Mouse (Mus musculus) heart, embryonic 11.5 days (tissue): ENCODE data around the gene Gm49369. TPM values are rescaled to one million over a fixed set of nuclear protein-coding genes. Genes with fewer than 3 reads are reported as not detected.
"Not testable (repeated sequence)": the region's sequence is repeated elsewhere in the genome, so short reads cannot be mapped to it uniquely, and the experiment has no call there.

Experiments used
- ATAC-seq: fragments of 200-750 bp; cut with Nextera tagmentation; replicated peaks from 2 replicates; pipeline ENCODE4 v1.8.0; 2017; ENCODE audit warnings: moderate library complexity; ENCODE audit not compliant: insufficient number of reproducible peaks, low FRiP score, low TSS enrichment
- H3K27ac ChIP-seq: fragments of 300-500 bp; sonication (generic); 2 replicates; pipeline ENCODE4 v1.5.1; 2014; ENCODE audit warnings: mild to moderate bottlenecking, low read depth, low read length
- H3K27me3 ChIP-seq: fragments of 300-500 bp; sonication (generic); 2 replicates; pipeline ENCODE4 v1.6.1; 2014; ENCODE audit warnings: mild to moderate bottlenecking, low read length, mixed read lengths; ENCODE audit not compliant: control insufficient read depth, insufficient read depth
- H3K36me3 ChIP-seq: fragments of 300-500 bp; sonication (generic); 2 replicates; pipeline ENCODE4 v1.6.1; 2014; ENCODE audit warnings: mild to moderate bottlenecking, low read length, moderate library complexity, mixed read lengths; ENCODE audit not compliant: control insufficient read depth, insufficient read depth
- H3K4me1 ChIP-seq: fragments of 300-500 bp; sonication (generic); 2 replicates; pipeline ENCODE4 v1.6.1; 2014; ENCODE audit warnings: low read length; ENCODE audit not compliant: control insufficient read depth, insufficient read depth
- H3K4me2 ChIP-seq: fragments of 300-500 bp; sonication (generic); 2 replicates; pipeline ENCODE4 v1.6.1; 2014; ENCODE audit warnings: mild to moderate bottlenecking, moderate library complexity
- H3K4me3 ChIP-seq: fragments of 300-500 bp; sonication (generic); 2 replicates; pipeline ENCODE4 v1.5.1; 2014; ENCODE audit warnings: low read depth, low read length
- H3K9ac ChIP-seq: fragments of 300-500 bp; sonication (generic); 2 replicates; pipeline ENCODE4 v1.6.1; 2014; ENCODE audit warnings: mild to moderate bottlenecking, low read depth, low read length, moderate library complexity
- H3K9me3 ChIP-seq: fragments of 300-500 bp; sonication (generic); replicated peaks from 2 replicates; pipeline ENCODE4 v1.6.1; 2016; ENCODE audit warnings: low read length; ENCODE audit not compliant: control insufficient read depth
- WGBS: fragments of 180-500 bp; shearing (Covaris S2); extraction: QIAGEN DNeasy Blood & Tissue Kit; methylation state at CpG from one replicate; pipeline ENCODE4 v1.1.7; 2014; ENCODE audit not compliant: insufficient replicate concordance; 5-methylcytosine and 5-hydroxymethylcytosine counted together
- polyA plus RNA-seq: library from polyadenylated mRNA; unstranded; fragments of >200 nt; fragmentation: Nextera tagmentation; extraction: Ambion mirVana; gene quantifications from 2 replicates; pipeline ENCODE4 v1.2.1, GENCODE M21; 2014

Gm49369 gene
- polyA plus RNA-seq, 1 experiment from 2014 or later = not detected

GRCm38 (mm10) chr7:142416225-142416624 lies 33.8 kb upstream of the Gm49369 start:
- H3K27ac ChIP-seq = no peak overlapping the region
- no peak overlapping the region for H3K9ac ChIP-seq
- no peaks in the 10 kb centered on the region for H3K36me3 ChIP-seq
- ATAC-seq = no peak
- no peak overlapping the region for H3K4me3 ChIP-seq
- no peaks in the 10 kb centered on the region for H3K27me3 ChIP-seq
- H3K4me2 ChIP-seq = no peak overlapping the region
- no peaks in the 10 kb centered on the region for H3K9me3 ChIP-seq
- H3K4me1 ChIP-seq = no peaks in the 10 kb centered on the region
- 59% methylated on average over 3 of the region's 3 CpGs for WGBS

- H3K27ac ChIP-seq = no peak overlapping the region
- no peaks in the 10 kb centered on the region for H3K27me3 ChIP-seq
- H3K9ac ChIP-seq = no peak overlapping the region
- H3K9me3 ChIP-seq = no peaks in the 10 kb centered on the region
- no peak overlapping the region for H3K4me3 ChIP-seq
- H3K4me2 ChIP-seq = no peak overlapping the region
- no peaks in the 10 kb centered on the region for H3K36me3 ChIP-seq
- 57% methylated on average over 4 of the region's 4 CpGs for WGBS
- no peaks in the 10 kb centered on the region for H3K4me1 ChIP-seq
- no peak for ATAC-seq
Observed at GRCm38 (mm10) chr7:142415314-142415713, 32.8 kb upstream of the Gm49369 start.

GRCm38 (mm10) chr7:142413285-142413684 lies 30.8 kb upstream of the Gm49369 start:
- no peak overlapping the region for H3K4me3 ChIP-seq
- H3K9ac ChIP-seq = no peak overlapping the region
- 67% methylated on average over 6 of the region's 6 CpGs for WGBS
- H3K36me3 ChIP-seq = no peaks in the 10 kb centered on the region
- H3K9me3 ChIP-seq = no peaks in the 10 kb centered on the region
- H3K4me1 ChIP-seq = no peaks in the 10 kb centered on the region
- H3K4me2 ChIP-seq = no peak overlapping the region
- no peak for ATAC-seq
- no peaks in the 10 kb centered on the region for H3K27me3 ChIP-seq
- H3K27ac ChIP-seq = no peak overlapping the region

- no peaks in the 10 kb centered on the region for H3K4me1 ChIP-seq
- H3K9ac ChIP-seq = no peak overlapping the region
- H3K4me2 ChIP-seq = no peak overlapping the region
- no peaks in the 10 kb centered on the region for H3K9me3 ChIP-seq
- no peak for ATAC-seq
- H3K4me3 ChIP-seq = no peak overlapping the region
- no peaks in the 10 kb centered on the region for H3K27me3 ChIP-seq
- no peaks in the 10 kb centered on the region for H3K36me3 ChIP-seq
- H3K27ac ChIP-seq = no peak overlapping the region
- 74% methylated on average over 3 of the region's 3 CpGs for WGBS
Observed at GRCm38 (mm10) chr7:142409603-142410002, 27.1 kb upstream of the Gm49369 start.

GRCm38 (mm10) chr7:142408686-142409085 lies 26.2 kb upstream of the Gm49369 start:
- H3K36me3 ChIP-seq = no peaks in the 10 kb centered on the region
- no peak overlapping the region for H3K4me2 ChIP-seq
- no peak for ATAC-seq
- WGBS = 91% methylated on average over 8 of the region's 8 CpGs
- no peak overlapping the region for H3K4me3 ChIP-seq
- H3K27me3 ChIP-seq = no peaks in the 10 kb centered on the region
- H3K27ac ChIP-seq = no peak overlapping the region
- no peaks in the 10 kb centered on the region for H3K4me1 ChIP-seq
- no peak overlapping the region for H3K9ac ChIP-seq
- H3K9me3 ChIP-seq = no peaks in the 10 kb centered on the region

- H3K9ac ChIP-seq = no peak overlapping the region
- H3K4me2 ChIP-seq = no peak overlapping the region
- no peak for ATAC-seq
- H3K27me3 ChIP-seq = no peaks in the 10 kb centered on the region
- 58% methylated on average over 4 of the region's 4 CpGs for WGBS
- no peaks in the 10 kb centered on the region for H3K9me3 ChIP-seq
- H3K36me3 ChIP-seq = no peaks in the 10 kb centered on the region
- H3K4me1 ChIP-seq = no peaks in the 10 kb centered on the region
- H3K4me3 ChIP-seq = no peak overlapping the region
- no peak overlapping the region for H3K27ac ChIP-seq
Observed at GRCm38 (mm10) chr7:142407935-142408334, 25.5 kb upstream of the Gm49369 start.

- H3K4me2 ChIP-seq, H3K27ac ChIP-seq, H3K27me3 ChIP-seq, H3K4me1 ChIP-seq, H3K36me3 ChIP-seq, H3K4me3 ChIP-seq, ATAC-seq, H3K9ac ChIP-seq, H3K9me3 ChIP-seq: not testable (repeated sequence)
- WGBS = 89% methylated on average over 5 of the region's 5 CpGs
Observed at GRCm38 (mm10) chr7:142405134-142405533, 22.7 kb upstream of the Gm49369 start.

DNA sequence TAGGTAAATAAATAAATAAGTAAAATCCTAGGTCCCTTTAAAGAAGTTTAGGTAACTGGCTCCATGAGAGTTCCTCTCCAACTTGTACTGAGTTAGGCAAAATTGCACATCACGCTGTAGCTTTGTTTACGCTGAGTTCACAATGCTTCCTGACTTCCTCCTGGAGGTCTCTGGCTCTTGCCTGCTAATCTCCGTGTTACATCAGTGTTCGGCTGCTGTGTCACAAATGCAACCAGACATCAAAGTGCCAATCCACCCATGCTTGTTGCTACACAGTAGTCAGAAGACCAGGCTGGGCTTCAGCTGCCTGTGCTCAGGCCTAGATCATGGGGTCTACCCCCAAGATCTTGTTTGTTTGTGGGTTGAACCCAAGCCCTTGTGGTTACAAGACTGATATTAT lies 21.1 kb upstream of the Gm49369 start:
- no peak overlapping the region for H3K4me2 ChIP-seq
- 69% methylated on average over 4 of the region's 4 CpGs for WGBS
- H3K27ac ChIP-seq = no peak overlapping the region
- H3K27me3 ChIP-seq = no peaks in the 10 kb centered on the region
- no peak overlapping the region for H3K9ac ChIP-seq
- H3K36me3 ChIP-seq = no peaks in the 10 kb centered on the region
- no peak overlapping the region for H3K4me3 ChIP-seq
- no peak for ATAC-seq
- H3K9me3 ChIP-seq = no peaks in the 10 kb centered on the region
- 0 out of 2 replicates have a peak, but pooled peaks cover 2% of the 10 kb centered on the region for H3K4me1 ChIP-seq

DNA sequence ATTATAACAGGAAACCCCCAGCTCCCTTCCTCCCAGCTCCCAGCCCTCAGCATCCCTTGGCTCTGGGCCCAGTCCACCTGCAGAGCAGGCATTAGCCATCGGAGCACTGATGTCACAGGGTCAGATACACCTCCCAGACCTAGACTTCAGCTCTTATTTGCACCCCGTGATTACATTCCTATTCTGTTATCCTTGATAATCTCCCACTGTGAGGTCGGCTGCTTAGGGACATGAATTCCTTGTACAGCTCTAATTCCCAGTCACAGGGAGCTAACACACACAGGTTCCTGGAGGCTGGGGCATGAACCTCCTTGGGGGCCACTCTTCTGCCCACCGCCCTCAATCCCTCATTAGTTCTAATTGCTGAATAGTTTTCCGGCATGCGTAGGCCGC lies 18.3 kb upstream of the Gm49369 start:
- Histone ChIP-seq H3K4me1 (peaks cover 7% of the 10 kb centered on the region), H3K9ac (no peak overlapping the region), H3K36me3 (no peaks in the 10 kb centered on the region), H3K27ac (no peak overlapping the region), H3K4me2 (no peak overlapping the region), H3K27me3 (no peaks in the 10 kb centered on the region), H3K4me3 (no peak overlapping the region), H3K9me3 (no peaks in the 10 kb centered on the region)
- no peak for ATAC-seq
- 63% methylated on average over 7 of the region's 7 CpGs for WGBS
